Mouse (Mus musculus) neural tube, embryonic 15.5 days (tissue): ENCODE measurements around the gene Cox19. TPM values are rescaled to one million over a fixed set of nuclear protein-coding genes. Genes with fewer than 3 reads are reported as not detected.

Source experiments
- ATAC-seq: fragments of 200-750 bp; cut with Nextera tagmentation; 2 replicates; pipeline ENCODE4 v1.8.0; 2017; ENCODE audit warnings: mild to moderate bottlenecking, moderate TSS enrichment, moderate library complexity; ENCODE audit not compliant: low FRiP score
- H3K27ac ChIP-seq: fragments of 300-500 bp; sonication (generic); replicated peaks from 2 replicates; pipeline ENCODE4 v1.5.1; 2015; ENCODE audit warnings: mild to moderate bottlenecking, inconsistent platforms
- H3K27me3 ChIP-seq: fragments of 300-500 bp; sonication (generic); replicated peaks from 2 replicates; pipeline ENCODE4 v1.6.1; 2015; ENCODE audit warnings: inconsistent platforms
- H3K36me3 ChIP-seq: fragments of 300-500 bp; sonication (generic); 2 replicates; pipeline ENCODE4 v1.6.1; 2015; ENCODE audit warnings: inconsistent platforms
- H3K4me1 ChIP-seq: fragments of 300-500 bp; sonication (generic); 2 replicates; pipeline ENCODE4 v1.6.1; 2015; ENCODE audit warnings: inconsistent platforms
- H3K4me2 ChIP-seq: fragments of 300-500 bp; sonication (generic); 2 replicates; pipeline ENCODE4 v1.6.1; 2015; ENCODE audit warnings: inconsistent platforms, mild to moderate bottlenecking, moderate library complexity
- H3K4me3 ChIP-seq: fragments of 300-500 bp; sonication (generic); replicated peaks from 2 replicates; pipeline ENCODE4 v1.5.1; 2015; ENCODE audit warnings: mild to moderate bottlenecking, inconsistent platforms
- H3K9ac ChIP-seq: fragments of 300-500 bp; sonication (generic); replicated peaks from 2 replicates; pipeline ENCODE4 v1.6.1; 2015; ENCODE audit warnings: mild to moderate bottlenecking, inconsistent platforms
- H3K9me3 ChIP-seq: fragments of 300-500 bp; sonication (generic); replicated peaks from 2 replicates; pipeline ENCODE4 v1.6.1; 2016; ENCODE audit warnings: inconsistent platforms
- WGBS: fragments of 180-500 bp; shearing (Covaris S2); methylation state at CpG from one replicate; pipeline ENCODE4 v1.1.7; 2015; ENCODE audit warnings: mixed read lengths; 5-methylcytosine and 5-hydroxymethylcytosine counted together
- polyA plus RNA-seq: library from polyadenylated mRNA; unstranded; fragments of >200 nt; fragmentation: Nextera tagmentation; extraction: Ambion mirVana; gene quantifications from 2 replicates; pipeline ENCODE4 v1.2.1, GENCODE M21; 2015

Gene Cox19
- 105 and 107 TPM in 2 replicates for polyA plus RNA-seq

- H3K36me3 ChIP-seq, result no peaks in the 10 kb centered on the region
- H3K9me3 ChIP-seq, result no peaks in the 10 kb centered on the region
- no peak for ATAC-seq
- 0 out of 2 replicates have a peak, but pooled peaks cover 3% of the 10 kb centered on the region for H3K4me1 ChIP-seq
- 0 out of 2 replicates have a peak within 1 kb of the TSS, but pooled peaks have one; percentile 10 for H3K9ac ChIP-seq
- WGBS, result 59% methylated on average over 5 of the region's 5 CpGs
- H3K27me3 ChIP-seq, result 0 out of 2 replicates have a peak, but pooled peaks cover 2% of the 10 kb centered on the region
- no peak within 1 kb of the TSS for H3K4me2 ChIP-seq
- no peak within 1 kb of the TSS for H3K27ac ChIP-seq
- no peak within 1 kb of the TSS for H3K4me3 ChIP-seq
These were observed at the start of gene Cox19 for GRCm38 (mm10) chr5:139351134-139351533. Cox19 (minus strand) TSS chr5:139351418.

GRCm38 (mm10) chr5:139399991-139400390 lies 48.8 kb upstream of the Cox19 start:
- no peaks in the 10 kb centered on the region for H3K36me3 ChIP-seq
- no peaks in the 10 kb centered on the region for H3K27me3 ChIP-seq
- no peak for ATAC-seq
- H3K9me3 ChIP-seq, result no peaks in the 10 kb centered on the region
- no peak overlapping the region for H3K4me2 ChIP-seq
- 88% methylated on average over 14 of the region's 14 CpGs for WGBS
- no peak overlapping the region for H3K27ac ChIP-seq
- no peak overlapping the region for H3K4me3 ChIP-seq
- H3K9ac ChIP-seq, result no peak overlapping the region
- peaks cover 8% of the 10 kb centered on the region for H3K4me1 ChIP-seq

GRCm38 (mm10) chr5:139398786-139399185 lies 47.6 kb upstream of the Cox19 start:
- no peak for ATAC-seq
- 85% methylated on average over 5 of the region's 5 CpGs for WGBS
- Histone ChIP-seq H3K9me3 (no peaks in the 10 kb centered on the region), H3K4me1 (peaks cover 8% of the 10 kb centered on the region), H3K9ac (no peak overlapping the region), H3K36me3 (0 out of 2 replicates have a peak, but pooled peaks cover 3% of the 10 kb centered on the region), H3K4me2 (no peak overlapping the region), H3K27ac (no peak overlapping the region; the same call in 1 of the 2 replicates), H3K27me3 (no peaks in the 10 kb centered on the region), H3K4me3 (no peak overlapping the region)

GRCm38 (mm10) chr5:139397959-139398753 lies 46.9 kb upstream of the Cox19 start:
- no peaks in the 10 kb centered on the region for H3K9me3 ChIP-seq
- H3K4me2 ChIP-seq, result no peak overlapping the region
- ATAC-seq, result peak; percentile 82
- peaks cover 8% of the 10 kb centered on the region for H3K4me1 ChIP-seq
- 38% methylated on average over 5 of the region's 5 CpGs for WGBS
- 0 out of 2 replicates have a peak, but pooled peaks cover 3% of the 10 kb centered on the region for H3K36me3 ChIP-seq
- H3K27me3 ChIP-seq, result no peaks in the 10 kb centered on the region
- no peak overlapping the region for H3K9ac ChIP-seq
- no peak overlapping the region for H3K4me3 ChIP-seq
- H3K27ac ChIP-seq, result no peak overlapping the region

GRCm38 (mm10) chr5:139397359-139397916 lies 46.2 kb upstream of the Cox19 start:
- no peak for ATAC-seq
- 87% methylated on average over 4 of the region's 4 CpGs for WGBS

GRCm38 (mm10) chr5:139395528-139395927 lies 44.3 kb upstream of the Cox19 start:
- H3K27ac ChIP-seq, result no peak overlapping the region
- H3K9ac ChIP-seq, result no peak overlapping the region
- no peak overlapping the region for H3K4me3 ChIP-seq
- no peaks in the 10 kb centered on the region for H3K27me3 ChIP-seq
- WGBS, result 92% methylated on average over 4 of the region's 4 CpGs
- peaks cover 20% of the 10 kb centered on the region for H3K4me1 ChIP-seq
- no peak for ATAC-seq
- H3K9me3 ChIP-seq, result no peaks in the 10 kb centered on the region
- 0 out of 2 replicates have a peak, but pooled peaks cover 3% of the 10 kb centered on the region for H3K36me3 ChIP-seq
- H3K4me2 ChIP-seq, result no peak overlapping the region

More at GRCm38 (mm10) chr5:139397359-139397916, 46.2 kb upstream of the Cox19 start:
- no peaks in the 10 kb centered on the region for H3K9me3 ChIP-seq
- peaks cover 11% of the 10 kb centered on the region for H3K4me1 ChIP-seq
- H3K27me3 ChIP-seq, result no peaks in the 10 kb centered on the region
- H3K4me3 ChIP-seq, result no peak overlapping the region
- no peak overlapping the region for H3K4me2 ChIP-seq
- no peak overlapping the region for H3K9ac ChIP-seq
- H3K36me3 ChIP-seq, result 0 out of 2 replicates have a peak, but pooled peaks cover 3% of the 10 kb centered on the region
- H3K27ac ChIP-seq, result no peak overlapping the region

GRCm38 (mm10) chr5:139394399-139394798 lies 43.2 kb upstream of the Cox19 start:
- Histone ChIP-seq H3K36me3 (0 out of 2 replicates have a peak, but pooled peaks cover 3% of the 10 kb centered on the region), H3K4me1 (peaks cover 28% of the 10 kb centered on the region), H3K4me3 (no peak overlapping the region), H3K27ac (no peak overlapping the region), H3K27me3 (no peaks in the 10 kb centered on the region), H3K9ac (no peak overlapping the region), H3K4me2 (no peak overlapping the region), H3K9me3 (no peaks in the 10 kb centered on the region)
- WGBS, result 74% methylated on average over 7 of the region's 7 CpGs
- no peak for ATAC-seq

- no peaks in the 10 kb centered on the region for H3K27me3 ChIP-seq
- H3K9ac ChIP-seq, result no peak overlapping the region
- H3K9me3 ChIP-seq, result no peaks in the 10 kb centered on the region
- H3K4me2 ChIP-seq, result no peak overlapping the region
- 0 out of 2 replicates have a peak, but pooled peaks cover 3% of the 10 kb centered on the region for H3K36me3 ChIP-seq
- H3K27ac ChIP-seq, result no peak overlapping the region
- no peak overlapping the region for H3K4me3 ChIP-seq
- WGBS, result 89% methylated on average over 16 of the region's 16 CpGs
- H3K4me1 ChIP-seq, result peaks cover 34% of the 10 kb centered on the region
- no peak for ATAC-seq
These were observed 42.0 kb upstream of the Cox19 start for GRCm38 (mm10) chr5:139393197-139393588.

- Histone ChIP-seq H3K9ac (no peak overlapping the region), H3K4me1 (peaks cover 39% of the 10 kb centered on the region), H3K27ac (0 out of 2 replicates have a peak overlapping the region, but pooled peaks have one; percentile 34), H3K27me3 (no peaks in the 10 kb centered on the region), H3K4me2 (no peak overlapping the region), H3K4me3 (no peak overlapping the region), H3K9me3 (no peaks in the 10 kb centered on the region), H3K36me3 (0 out of 2 replicates have a peak, but pooled peaks cover 3% of the 10 kb centered on the region)
- ATAC-seq, result no peak
- WGBS, result 95% methylated on average over 37 of the region's 37 CpGs
These were observed 41.3 kb upstream of the Cox19 start for GRCm38 (mm10) chr5:139392219-139393196.

GRCm38 (mm10) chr5:139391309-139391990 lies 40.2 kb upstream of the Cox19 start:
- Histone ChIP-seq H3K9ac (no peak overlapping the region), H3K27ac (peak overlapping the region; percentile 34), H3K36me3 (0 out of 2 replicates have a peak, but pooled peaks cover 3% of the 10 kb centered on the region), H3K9me3 (no peaks in the 10 kb centered on the region), H3K27me3 (no peaks in the 10 kb centered on the region), H3K4me2 (no peak overlapping the region), H3K4me3 (no peak overlapping the region), H3K4me1 (peaks cover 42% of the 10 kb centered on the region)
- no peak for ATAC-seq
- 74% methylated on average over 11 of the region's 11 CpGs for WGBS
